Mouse (Mus musculus) naive thymus-derived CD4-positive, alpha-beta T cell, adult 2 months (primary cell): ENCODE measurements at regions not wholly inside any gene's neighbourhood (a gene's known extent, or its start where the extent isn't known, plus 50 kb on each side); places are given as distances from the start of the nearest gene placed in this dataset.

ENCODE experiments used
- DNase-seq: peaks from one replicate; pipeline ENCODE4 v3.0.0-alpha.2; 2011; ENCODE audit warnings: low read depth

DNA sequence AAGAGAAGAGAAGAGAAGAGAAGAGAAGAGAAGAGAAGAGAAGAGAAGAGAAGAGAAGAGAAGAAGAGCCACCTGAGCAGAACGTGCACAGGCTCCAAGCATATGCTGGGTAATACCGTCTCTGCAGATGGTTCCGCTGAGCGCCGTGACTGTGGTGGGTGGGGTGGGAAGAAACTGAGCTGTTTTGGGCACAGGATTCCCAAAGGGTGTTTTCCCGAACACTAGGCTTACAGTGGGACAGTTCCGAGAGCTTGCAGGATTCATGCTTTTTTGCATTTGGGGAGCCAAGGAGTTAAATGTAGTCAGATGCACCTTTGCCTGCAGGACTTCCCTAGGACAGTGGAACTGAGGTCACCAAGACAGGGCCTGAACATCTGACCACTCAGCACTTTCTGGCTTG, 142.3 kb upstream of the Lrfn2 start:
- no peak for DNase-seq

DNA sequence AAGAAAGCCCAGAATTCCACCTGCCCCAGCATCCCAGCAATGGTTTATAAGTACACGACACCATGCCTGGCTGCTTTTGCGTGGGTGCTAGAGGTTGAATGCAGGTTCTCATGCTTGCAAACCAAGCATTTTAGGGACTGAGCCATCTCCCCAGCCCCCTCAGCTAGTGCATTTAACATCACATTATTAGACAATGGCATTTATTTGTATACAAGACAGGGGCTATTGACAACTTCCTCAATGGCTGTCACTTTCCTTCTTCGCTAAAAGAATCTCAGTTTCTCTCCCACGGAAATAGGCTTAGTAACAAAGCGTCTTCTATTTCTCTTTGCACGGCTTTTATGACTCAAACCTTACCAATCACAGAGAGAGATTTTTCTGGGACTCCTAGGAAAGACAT, 141.7 kb upstream of the Lrfn2 start:
- DNase-seq: no peak

DNA sequence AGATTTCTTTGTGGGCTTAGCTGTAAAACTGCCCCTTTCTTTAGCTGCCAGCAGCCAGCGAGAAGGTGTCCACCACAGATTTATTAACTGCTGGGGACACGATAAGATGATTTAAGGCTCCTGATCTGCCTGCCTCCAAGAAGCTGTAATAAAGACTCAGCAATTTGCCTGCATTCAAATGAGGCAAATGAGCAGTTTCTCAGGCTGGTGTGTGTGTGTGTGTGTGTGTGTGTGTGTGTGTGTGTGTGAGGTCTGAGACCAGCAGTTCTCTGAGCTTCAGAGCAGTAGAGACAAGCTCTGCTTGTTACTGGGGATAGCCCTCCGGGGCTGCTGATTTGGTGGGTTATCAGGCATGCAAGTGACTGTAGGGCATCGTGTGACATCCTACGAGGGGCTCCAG, 139.2 kb upstream of the Lrfn2 start:
- DNase-seq: no peak

DNA sequence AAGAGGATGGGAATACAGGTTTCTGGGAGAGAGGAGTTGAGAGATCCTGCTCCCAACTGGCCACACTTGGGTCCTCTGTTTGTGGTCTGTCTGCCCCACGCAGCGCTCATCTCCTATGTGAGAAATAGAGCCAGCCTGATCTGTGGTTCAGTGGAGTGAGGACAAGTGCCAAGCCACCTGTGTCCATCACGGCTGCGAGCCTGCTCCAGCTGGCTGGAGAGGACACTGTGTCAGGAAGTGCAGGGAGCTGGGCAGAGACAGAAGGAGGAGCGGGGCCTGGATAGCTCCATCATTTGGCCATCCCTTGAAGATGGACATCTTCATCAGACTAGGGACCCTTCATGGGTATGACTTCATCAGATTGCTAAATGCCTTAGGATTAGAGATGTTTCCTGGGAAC, 136.4 kb upstream of the Lrfn2 start:
- DNase-seq: no peak

DNA sequence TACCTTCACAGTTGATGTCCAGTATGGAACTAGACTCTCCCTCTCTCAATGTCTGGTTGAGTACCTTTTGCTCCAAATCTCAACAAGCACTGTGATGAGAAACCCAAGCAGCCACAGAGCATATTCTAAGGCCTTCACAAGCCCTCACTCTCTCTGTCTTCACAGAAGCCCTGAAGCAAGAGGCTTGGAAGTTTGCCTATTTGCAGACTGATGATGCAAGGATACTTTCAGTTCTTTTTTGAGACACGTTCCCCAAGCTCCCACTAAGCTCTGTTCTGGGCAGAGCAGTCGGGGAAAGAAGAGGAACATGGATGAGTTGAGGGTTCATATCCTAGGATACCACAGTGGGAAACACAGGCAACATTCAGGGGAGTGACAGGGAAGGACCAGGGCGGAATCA, 134.0 kb upstream of the Lrfn2 start:
- DNase-seq: no peak

DNA sequence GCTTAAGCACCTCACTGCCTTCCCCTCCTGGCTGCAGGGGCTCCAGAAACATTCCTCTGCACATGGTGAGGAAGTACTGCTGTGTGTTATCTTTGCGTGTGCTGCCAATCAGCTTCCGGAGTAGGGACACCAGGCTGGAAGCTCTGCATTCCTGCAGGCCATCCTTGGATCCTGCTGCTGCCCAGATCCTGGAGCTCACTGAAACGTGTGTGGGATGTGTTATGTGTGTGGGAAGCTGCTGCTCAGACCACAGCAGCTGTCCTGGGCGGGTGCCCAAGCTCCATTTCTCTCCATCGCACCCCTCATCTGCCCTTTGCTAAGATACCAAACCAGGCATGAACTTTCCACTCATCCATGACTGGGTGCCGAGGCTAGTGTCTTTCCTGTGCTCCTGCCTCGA, 129.5 kb upstream of the Lrfn2 start:
- no peak for DNase-seq

DNA sequence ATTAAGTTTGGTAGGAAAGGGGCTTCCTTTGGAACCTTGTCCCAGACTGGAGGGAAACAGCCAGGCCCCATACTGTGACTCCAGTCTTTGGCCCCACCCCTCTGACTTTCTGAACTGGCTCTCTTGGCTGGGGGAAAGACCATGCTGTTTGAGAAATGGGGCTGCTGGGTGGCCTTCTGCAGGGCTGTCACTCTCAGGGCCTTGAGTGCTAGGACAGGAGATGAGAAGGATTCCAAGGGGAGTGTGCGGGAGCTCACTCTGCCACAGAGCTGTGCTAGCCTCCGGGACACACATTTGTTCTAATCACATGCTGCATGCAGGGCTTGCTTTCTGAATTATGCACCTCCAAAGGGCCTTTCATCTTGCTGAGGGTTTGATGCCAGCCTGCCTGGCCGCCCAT, 124.3 kb upstream of the Lrfn2 start:
- no peak for DNase-seq

DNA sequence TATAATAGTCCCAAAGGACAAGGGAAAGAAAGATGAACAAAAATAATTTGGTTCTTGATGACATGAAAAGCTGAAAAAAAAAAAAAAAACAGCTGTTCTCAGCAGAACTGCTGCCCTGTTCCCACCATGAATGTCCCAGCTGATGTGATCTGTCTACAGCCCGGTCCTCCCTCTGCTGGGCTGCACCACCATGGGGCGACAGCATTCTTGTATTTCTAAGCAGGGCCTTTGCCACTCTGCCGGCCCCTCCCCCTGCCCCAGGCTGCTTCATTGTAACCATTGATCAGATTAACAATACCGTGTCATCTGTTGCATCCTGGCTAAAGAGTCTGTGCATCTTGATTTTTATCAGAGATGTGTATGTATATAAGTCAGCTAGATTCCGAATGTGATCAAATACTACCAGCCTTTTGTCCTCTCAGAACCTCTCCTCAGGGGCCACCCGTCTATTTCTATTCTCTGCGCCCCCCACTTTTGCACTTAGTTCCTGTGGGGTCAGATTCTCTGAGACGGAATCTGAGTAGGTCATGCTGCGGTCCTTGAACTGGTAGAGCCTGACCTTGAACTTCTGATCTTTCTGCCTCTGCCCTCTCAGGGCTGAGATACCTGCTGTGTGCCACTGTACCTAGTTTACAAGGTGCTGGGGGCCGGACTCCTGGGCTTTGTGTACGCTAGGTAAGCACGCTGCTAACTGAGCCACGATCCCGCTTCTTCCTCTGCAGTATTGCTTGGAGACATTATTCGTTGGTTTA, 117.2 kb upstream of the Lrfn2 start:
- no peak for DNase-seq

DNA sequence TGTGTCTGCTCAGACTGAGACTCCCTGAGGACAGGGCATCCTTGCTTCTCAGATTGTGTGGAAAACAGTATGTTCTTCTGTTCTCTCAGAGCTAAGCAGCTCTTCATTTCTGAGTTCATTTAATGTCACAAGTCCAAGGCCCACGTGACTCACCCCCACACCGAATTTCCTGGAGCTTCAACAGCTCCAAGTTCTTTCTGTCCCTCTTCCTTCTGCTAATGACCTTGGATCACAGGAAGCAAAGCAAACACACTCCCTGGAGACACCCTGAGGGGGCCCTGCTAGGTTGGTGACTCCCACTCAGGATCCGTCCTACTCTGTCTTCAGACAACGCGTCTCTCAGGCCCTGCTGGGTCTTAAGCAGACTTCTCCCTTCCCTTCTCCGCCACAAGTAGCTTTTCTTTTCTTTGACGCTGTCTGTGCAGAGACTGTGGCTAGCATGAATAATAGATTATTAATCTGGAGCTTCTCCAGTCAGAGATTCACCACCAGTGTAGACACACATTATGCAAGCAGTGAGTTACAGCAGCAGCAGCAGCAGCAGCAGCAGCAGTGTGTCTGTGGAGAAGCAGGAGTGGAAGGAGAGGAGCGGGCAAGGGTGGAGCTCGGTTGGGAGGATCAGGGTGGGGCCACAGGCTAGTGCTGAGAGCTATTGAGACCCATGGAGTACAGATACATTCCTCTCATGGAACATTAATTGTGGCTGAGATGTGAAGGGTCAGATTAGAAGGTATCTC, 115.4 kb upstream of the Lrfn2 start:
- DNase-seq: no peak

DNA sequence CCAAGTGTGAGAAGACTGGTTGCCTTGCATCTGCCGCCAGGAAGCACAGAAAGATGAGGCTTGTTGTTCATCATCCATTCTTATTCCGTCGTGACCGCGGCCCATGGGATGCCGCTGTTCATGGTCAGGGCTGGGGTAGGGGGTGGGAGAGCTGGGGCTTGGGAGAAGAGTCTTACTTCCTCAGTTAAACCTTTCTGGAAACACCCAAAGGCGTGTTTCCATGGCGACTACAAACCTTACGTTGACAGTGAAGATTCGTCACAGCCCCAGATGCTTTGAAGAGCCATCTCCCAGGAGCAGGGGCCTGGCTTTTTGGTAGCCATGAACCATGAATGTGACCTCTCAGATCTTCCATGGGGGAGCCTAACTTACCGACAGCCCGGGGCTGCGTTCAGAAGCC, 114.6 kb upstream of the Lrfn2 start:
- no peak for DNase-seq

DNA sequence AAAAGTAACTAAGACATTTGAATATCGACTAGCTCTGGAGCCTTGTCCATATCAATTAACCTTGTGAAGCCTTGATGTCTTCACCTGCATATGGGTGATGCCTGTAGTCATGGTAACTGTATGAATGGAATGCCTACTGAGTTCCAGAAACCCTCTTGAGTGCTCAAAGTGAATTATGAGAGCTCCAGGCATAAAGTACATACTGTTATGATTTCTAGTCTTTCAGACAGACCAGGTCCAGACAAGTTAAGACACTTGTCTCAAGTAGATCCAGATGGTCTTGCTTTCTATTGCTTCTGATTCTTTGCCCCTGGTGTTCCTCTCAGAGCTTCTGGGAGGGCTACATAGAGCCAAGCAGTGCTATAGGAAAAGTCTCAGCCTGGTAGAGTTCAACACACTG, 112.5 kb upstream of the Lrfn2 start:
- DNase-seq: no peak

DNA sequence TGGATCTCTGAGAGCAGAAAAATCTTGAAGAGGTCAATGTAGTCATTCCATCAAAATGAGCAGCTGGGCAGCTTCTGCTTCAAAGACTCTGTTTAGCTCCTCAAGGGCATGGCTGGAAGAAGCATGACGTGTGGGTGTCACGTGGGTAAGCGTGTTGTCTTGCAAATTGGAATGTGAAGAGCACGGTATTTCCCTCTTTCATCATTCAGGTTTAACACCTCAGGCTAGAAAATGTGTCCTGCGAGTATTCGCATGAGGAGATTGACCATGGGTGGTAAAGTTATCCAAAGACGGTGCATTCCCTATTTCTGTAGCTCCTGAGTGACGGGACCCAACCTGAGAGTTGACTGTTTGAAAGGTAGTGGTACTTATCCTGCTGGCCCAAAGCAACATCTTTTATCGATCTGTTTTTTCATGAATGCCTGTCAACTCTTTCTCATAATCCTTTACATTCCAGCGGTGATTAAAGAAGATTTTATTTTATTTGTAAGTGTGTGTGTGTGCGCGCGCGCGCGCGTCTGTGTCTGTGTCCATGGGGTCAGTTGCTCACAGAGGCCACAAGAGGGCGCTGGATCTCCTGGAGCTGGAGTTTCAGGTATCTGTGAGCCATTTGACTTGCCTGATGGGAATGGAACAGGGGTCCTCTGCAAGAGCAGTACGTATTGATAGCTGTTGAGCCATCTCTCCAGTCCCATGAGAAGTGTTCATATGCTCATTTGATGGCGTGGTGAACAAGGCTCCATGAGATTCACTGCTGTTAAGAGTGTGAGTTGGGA, 109.9 kb upstream of the Lrfn2 start:
- DNase-seq: no peak

DNA sequence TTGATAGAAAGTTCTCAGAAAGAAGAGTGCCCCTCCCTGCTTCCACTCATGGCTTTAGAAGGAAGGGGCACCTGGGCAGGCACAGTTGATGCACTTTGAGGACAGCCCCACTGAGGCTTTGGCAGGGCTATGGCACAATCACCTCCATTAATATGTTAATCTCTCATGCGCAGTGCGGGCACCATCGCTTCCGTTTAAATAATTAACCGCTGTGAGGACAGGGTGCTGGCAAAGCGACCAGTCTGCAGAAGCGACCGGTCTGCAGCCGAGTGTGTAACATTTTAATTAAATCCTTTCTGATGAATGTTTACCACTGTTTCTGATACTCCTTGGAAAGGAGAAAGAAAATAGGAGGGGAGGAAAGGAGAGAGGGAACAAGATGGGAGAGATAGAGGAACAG, 108.3 kb upstream of the Lrfn2 start:
- DNase-seq: no peak

DNA sequence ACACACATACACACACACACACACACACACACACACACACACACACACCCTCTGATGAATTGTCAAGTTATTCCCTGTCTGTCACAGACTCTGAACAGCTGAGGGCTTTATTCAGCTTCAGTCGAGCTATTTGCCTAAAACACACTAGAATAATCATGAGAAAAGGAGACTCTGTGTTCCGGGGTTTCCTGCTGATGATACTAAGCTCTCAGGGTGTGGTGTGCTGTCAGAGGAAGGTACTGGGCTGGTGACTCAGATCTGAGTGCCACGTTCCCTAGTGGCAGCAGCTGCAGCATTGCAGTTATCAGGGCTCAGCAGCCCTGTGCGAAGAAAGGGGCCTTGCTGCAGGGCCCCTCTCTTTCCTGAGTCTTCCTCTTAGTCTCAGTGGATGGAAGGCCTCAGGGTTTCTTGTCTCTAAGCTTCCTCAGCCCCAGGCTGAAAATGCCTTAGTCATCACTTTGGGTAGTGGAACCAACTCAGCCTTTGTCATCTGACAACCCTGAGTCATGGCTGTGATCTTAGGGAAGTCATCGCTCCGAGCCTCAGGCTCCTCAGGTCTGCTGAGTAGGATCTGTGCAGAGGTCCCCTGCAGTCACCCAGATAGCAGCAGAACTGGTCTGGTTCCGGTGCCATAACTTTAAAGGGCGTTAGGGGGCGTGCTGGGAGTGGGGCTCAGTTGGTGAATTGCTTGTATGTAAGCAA, 106.8 kb upstream of the Lrfn2 start:
- DNase-seq: no peak

DNA sequence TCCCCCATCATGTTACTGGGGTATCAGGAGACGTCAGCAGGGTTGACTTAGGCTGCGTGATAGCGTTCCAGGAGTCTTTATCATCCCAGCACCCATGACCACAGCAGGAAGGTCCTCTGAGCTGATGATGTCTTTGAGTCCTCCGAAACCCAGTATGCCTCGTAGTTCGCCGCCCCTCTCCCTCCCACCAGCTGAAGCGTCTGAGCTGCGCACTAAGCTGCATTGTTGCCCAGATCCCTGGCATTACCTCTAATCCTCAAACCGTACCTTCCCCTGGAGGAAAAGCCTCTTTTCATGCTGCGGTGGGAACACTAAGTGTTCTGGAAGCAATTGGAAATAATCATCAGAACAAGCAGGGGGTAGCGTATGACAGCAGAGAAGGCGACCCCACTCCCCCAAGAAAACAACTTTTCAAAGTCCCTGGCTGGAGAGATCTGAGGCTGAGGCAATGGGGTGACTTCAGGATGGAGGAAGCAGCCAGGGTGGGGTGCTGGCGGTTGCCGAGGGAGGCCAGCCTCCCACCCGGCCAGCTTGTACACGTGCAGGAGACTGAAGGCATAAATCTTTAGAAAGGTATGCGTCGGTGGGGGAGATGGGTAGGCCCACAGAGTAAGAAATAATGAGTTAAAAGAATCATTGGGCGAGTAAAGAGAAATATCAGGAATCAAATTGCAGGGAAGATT, 93.7 kb upstream of the Lrfn2 start:
- no peak for DNase-seq

DNA sequence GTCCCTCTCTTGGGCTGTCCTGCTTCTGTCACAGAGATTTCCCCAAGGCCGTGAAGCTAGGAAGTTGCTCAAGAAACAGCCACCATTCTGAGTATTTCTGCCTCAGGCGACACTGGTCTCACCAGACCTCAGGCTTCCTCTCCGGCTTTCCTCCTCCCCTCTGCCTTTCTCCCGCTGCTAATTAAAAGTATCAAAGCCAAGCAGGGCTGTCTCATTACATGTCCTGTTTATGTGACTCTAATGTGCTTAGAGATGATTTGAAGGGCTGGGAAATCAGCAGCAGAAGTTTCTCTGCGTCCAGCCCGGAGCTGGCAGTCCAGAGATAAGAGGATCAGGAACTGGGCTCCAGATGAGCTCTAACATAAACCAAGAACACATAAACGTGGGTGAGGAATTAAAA, 84.3 kb upstream of the Lrfn2 start:
- DNase-seq: no peak

DNA sequence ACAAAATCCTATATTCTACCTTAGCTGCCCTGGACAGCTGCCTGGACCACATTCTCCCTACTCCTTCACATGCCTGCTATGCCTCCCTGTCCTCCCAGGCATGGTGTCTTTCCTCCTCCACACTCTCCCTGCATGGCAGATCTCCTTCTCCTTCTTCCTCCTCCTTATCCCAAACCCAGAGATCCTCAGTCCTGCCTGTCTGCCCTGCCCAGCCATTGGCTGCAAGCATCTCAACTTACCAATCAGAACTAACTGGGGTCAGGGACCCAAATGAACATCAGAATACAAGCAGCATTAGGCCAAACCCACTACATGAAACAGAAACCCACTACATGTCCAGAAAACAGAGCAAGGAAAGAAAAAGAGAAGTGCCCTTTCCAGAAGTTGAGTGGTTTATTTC, 81.3 kb upstream of the Lrfn2 start:
- DNase-seq: no peak

DNA sequence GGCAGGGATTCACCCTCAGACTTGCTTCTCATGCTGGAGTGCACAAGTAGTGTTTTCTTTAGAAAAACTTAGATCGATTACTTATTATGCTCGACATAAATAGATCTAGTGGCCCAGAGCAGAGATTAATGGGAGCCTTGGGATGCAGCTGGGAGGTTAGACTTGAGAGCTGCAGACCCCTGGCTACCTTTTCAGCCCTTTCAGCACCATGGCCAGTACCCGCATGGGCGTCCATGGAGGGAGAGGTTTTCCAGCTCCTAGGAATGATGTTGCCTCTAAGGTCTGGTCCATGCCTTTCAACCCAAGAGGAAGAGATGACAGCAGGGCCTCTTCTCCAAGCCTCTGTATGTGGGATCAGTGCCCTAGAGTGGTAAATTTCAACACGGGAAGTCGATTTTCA, 73.3 kb upstream of the Lrfn2 start:
- no peak for DNase-seq

DNA sequence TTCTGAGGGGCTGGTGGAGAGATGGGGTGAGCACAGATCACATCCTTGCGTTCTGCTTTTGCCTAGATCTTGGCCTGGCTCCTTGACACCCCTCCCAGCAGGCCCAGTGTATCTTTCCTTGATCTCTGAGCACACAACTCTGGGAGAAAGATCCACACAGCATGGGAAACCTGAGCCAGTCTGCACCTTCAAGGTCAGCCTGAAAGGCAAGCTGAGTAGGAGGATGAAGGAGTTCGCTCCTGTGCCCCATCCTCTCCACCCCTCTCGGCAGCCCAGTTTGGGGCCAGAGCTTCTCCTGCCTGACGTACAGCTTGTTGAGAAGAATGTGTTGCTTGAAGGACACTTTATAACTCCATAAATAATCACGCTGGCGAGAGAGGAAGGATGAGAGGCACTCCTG, 61.7 kb upstream of the Lrfn2 start:
- DNase-seq: no peak

DNA sequence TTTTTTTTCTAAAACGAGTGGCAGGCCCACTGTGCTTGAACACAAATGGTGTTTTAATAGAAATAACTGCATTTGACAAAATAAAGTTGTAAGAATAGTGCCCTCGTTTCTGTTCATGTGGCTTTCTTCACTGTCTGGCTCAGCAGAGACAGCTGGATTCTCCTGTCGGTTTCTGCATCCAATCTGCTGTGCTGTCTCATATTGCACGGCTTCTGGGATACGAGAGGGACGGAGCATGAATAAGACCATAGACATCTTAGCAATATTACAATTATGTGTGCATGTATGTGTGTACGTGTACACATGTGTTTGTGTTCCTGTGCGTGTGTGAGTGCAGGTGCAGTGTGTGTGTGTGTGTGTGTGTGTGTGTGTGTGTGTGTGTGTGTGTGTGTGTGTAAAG, 54.7 kb upstream of the Lrfn2 start:
- no peak for DNase-seq

DNA sequence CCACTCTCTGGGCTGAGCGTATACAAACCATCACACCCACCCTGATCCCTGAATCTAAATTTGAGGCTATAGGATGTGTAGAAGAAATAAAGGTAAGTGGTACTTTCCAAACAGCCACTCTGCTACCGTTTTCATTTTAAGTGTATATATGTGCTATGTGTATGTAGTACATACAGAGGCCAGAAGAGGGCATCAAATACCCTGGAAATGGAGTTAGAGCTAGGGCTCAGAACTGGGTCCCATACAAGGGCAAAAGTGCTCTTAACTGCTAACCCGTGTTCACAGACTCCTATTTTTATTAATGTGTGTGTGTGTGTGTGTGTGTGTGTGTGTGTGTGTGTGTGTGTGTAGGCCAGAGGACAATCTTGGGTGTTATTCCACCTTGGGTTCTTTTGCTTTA, 51.6 kb upstream of the Lrfn2 start:
- no peak for DNase-seq

DNA sequence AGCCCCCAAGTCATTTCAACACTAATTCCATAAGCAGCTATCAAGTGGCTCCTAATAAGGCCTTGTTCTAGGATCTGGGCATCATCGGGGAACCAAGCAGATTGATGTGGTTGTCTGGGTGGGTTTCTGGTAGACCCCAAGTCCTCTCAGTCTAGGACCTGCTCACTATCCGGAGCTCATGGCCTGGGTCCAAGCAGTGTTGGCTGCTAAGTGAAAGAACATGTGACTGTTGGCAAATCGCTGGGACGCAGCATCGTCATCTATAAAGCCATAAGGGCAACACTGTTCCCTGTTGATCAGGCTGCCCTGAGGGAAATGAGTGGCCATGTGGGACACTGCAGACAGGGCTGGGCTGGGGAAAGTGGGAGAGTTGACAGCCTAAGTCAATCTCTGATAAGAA, 50.2 kb upstream of the Lrfn2 start:
- no peak for DNase-seq
